Mouse (Mus musculus): ENCODE measurements around the gene Nalcn. TPM values are rescaled to one million over a fixed set of nuclear protein-coding genes. Genes with fewer than 3 reads are reported as not detected.

Gene Nalcn
- not detected for total RNA-seq (2023)

GRCm38 (mm10) chr14:123626501-123627179, at the start of gene Nalcn:
Nalcn (minus strand) TSS chr14:123627144.

GRCm38 (mm10) chr14:123659921-123660385, 33.0 kb upstream of the Nalcn start, which contains the start of gene Itgbl1:
Itgbl1 (plus strand) TSS chr14:123659971.

Other genes starting within 250 kb of the Nalcn start
- gene Itgbl1, start 32.8 kb upstream of the Nalcn start, total RNA-seq (2023), result not detected